Mouse (Mus musculus) neural tube, embryonic 13.5 days (tissue): ENCODE data around the gene Gba2. TPM values are rescaled to one million over a fixed set of nuclear protein-coding genes. Genes with fewer than 3 reads are reported as not detected.
"Not testable (repeated sequence)": the region's sequence is repeated elsewhere in the genome, so short reads cannot be mapped to it uniquely, and the experiment has no call there.

Experiments
- ATAC-seq: fragments of 200-750 bp; cut with Nextera tagmentation; 2 replicates; pipeline ENCODE4 v1.8.0; 2017; ENCODE audit warnings: low read depth, mild to moderate bottlenecking, moderate TSS enrichment, moderate library complexity
- H3K27ac ChIP-seq: fragments of 300-500 bp; sonication (generic); replicated peaks from 2 replicates; pipeline ENCODE4 v1.5.1; 2015; ENCODE audit warnings: moderate library complexity, mild to moderate bottlenecking, inconsistent platforms
- H3K27me3 ChIP-seq: fragments of 300-500 bp; sonication (generic); 2 replicates; pipeline ENCODE4 v1.6.1; 2015; ENCODE audit warnings: mild to moderate bottlenecking, inconsistent platforms
- H3K36me3 ChIP-seq: fragments of 300-500 bp; sonication (generic); 2 replicates; pipeline ENCODE4 v1.6.1; 2015; ENCODE audit warnings: mild to moderate bottlenecking, inconsistent platforms
- H3K4me1 ChIP-seq: fragments of 300-500 bp; sonication (generic); replicated peaks from 2 replicates; pipeline ENCODE4 v1.6.1; 2015; ENCODE audit warnings: inconsistent platforms
- H3K4me2 ChIP-seq: fragments of 300-500 bp; sonication (generic); 2 replicates; pipeline ENCODE4 v1.6.1; 2015; ENCODE audit warnings: inconsistent platforms, mild to moderate bottlenecking, moderate library complexity
- H3K4me3 ChIP-seq: fragments of 300-500 bp; sonication (generic); 2 replicates; pipeline ENCODE4 v1.5.1; 2015; ENCODE audit warnings: mild to moderate bottlenecking, inconsistent platforms
- H3K9ac ChIP-seq: fragments of 300-500 bp; sonication (generic); 2 replicates; pipeline ENCODE4 v1.6.1; 2015; ENCODE audit warnings: moderate library complexity, mild to moderate bottlenecking, inconsistent platforms
- H3K9me3 ChIP-seq: fragments of 300-500 bp; sonication (generic); 2 replicates; pipeline ENCODE4 v1.6.1; 2016; ENCODE audit warnings: inconsistent platforms
- WGBS: fragments of 180-500 bp; shearing (Covaris S2); methylation state at CpG from one replicate; pipeline ENCODE4 v1.1.7; 2015; 5-methylcytosine and 5-hydroxymethylcytosine counted together
- polyA plus RNA-seq: library from polyadenylated mRNA; unstranded; fragments of >200 nt; fragmentation: Nextera tagmentation; extraction: Ambion mirVana; gene quantifications from 2 replicates; pipeline ENCODE4 v1.2.1, GENCODE M21; 2015

Gene Gba2
- polyA plus RNA-seq: 47.8 and 50.8 TPM in 2 replicates

- peak within 1 kb of the TSS; percentile 84 for H3K27ac ChIP-seq
- H3K36me3 ChIP-seq: peaks cover 41% of the 10 kb centered on the region
- peak within 1 kb of the TSS; percentile 94 for H3K4me2 ChIP-seq
- H3K9ac ChIP-seq: peak within 1 kb of the TSS; percentile 91
- no peaks in the 10 kb centered on the region for H3K27me3 ChIP-seq
- no peaks in the 10 kb centered on the region for H3K9me3 ChIP-seq
- H3K4me1 ChIP-seq: peaks cover 53% of the 10 kb centered on the region
- H3K4me3 ChIP-seq: peak within 1 kb of the TSS; percentile 91
- ATAC-seq: peak; percentile 89
- WGBS: under 1% methylated on average over 75 of the region's 76 CpGs
Observed at GRCm38 (mm10) chr4:43578376-43579204, at the start of gene Gba2, which contains the start of gene Rgp1. Gene Gba2 (minus strand): TSS chr4:43578873. Gene Rgp1 (plus strand): TSS chr4:43578715.

GRCm38 (mm10) chr4:43620146-43620778 is 41.6 kb upstream of the Gba2 start:
- no peaks in the 10 kb centered on the region for H3K36me3 ChIP-seq
- no peak for ATAC-seq
- no peak overlapping the region for H3K4me2 ChIP-seq
- H3K27me3 ChIP-seq: no peaks in the 10 kb centered on the region
- no peak overlapping the region for H3K4me3 ChIP-seq
- H3K27ac ChIP-seq: no peak overlapping the region
- H3K4me1 ChIP-seq: no peaks in the 10 kb centered on the region
- whole genome bisulfite sequencing: 85% methylated on average over 4 of the region's 4 CpGs
- H3K9ac ChIP-seq: no peak overlapping the region
- peaks cover 6% of the 10 kb centered on the region for H3K9me3 ChIP-seq

- Histone ChIP-seq H3K4me1 (no peaks in the 10 kb centered on the region), H3K9ac (no peak overlapping the region), H3K9me3 (no peaks in the 10 kb centered on the region), H3K36me3 (no peaks in the 10 kb centered on the region), H3K27ac (no peak overlapping the region), H3K4me3 (no peak overlapping the region), H3K27me3 (no peaks in the 10 kb centered on the region), H3K4me2 (no peak overlapping the region)
- 71% methylated on average over 3 of the region's 3 CpGs for WGBS
- ATAC-seq: no peak
Observed at GRCm38 (mm10) chr4:43613060-43613730, 34.5 kb upstream of the Gba2 start.

- H3K27ac ChIP-seq: no peak overlapping the region
- WGBS: 75% methylated on average over 10 of the region's 10 CpGs
- no peak overlapping the region for H3K4me2 ChIP-seq
- ATAC-seq: no peak
- no peaks in the 10 kb centered on the region for H3K4me1 ChIP-seq
- no peak overlapping the region for H3K4me3 ChIP-seq
- H3K27me3 ChIP-seq: no peaks in the 10 kb centered on the region
- no peak overlapping the region for H3K9ac ChIP-seq
- no peaks in the 10 kb centered on the region for H3K9me3 ChIP-seq
- H3K36me3 ChIP-seq: no peaks in the 10 kb centered on the region
Observed at GRCm38 (mm10) chr4:43612534-43612933, 33.9 kb upstream of the Gba2 start.

GRCm38 (mm10) chr4:43604751-43605685 is 26.3 kb upstream of the Gba2 start:
- WGBS: 79% methylated on average over 9 of the region's 9 CpGs
- H3K36me3 ChIP-seq: no peaks in the 10 kb centered on the region
- no peak overlapping the region for H3K27ac ChIP-seq
- no peaks in the 10 kb centered on the region for H3K4me1 ChIP-seq
- H3K4me3 ChIP-seq: no peak overlapping the region
- H3K9ac ChIP-seq: no peak overlapping the region
- H3K4me2 ChIP-seq: no peak overlapping the region
- no peaks in the 10 kb centered on the region; the same call in 1 of the 2 replicates for H3K27me3 ChIP-seq
- H3K9me3 ChIP-seq: no peaks in the 10 kb centered on the region
- ATAC-seq: no peak

GRCm38 (mm10) chr4:43604099-43604498 is 25.4 kb upstream of the Gba2 start:
- no peak overlapping the region for H3K4me3 ChIP-seq
- H3K27me3 ChIP-seq: no peaks in the 10 kb centered on the region; the same call in 1 of the 2 replicates
- H3K27ac ChIP-seq: no peak overlapping the region
- no peak overlapping the region for H3K9ac ChIP-seq
- H3K36me3 ChIP-seq: no peaks in the 10 kb centered on the region
- ATAC-seq: no peak
- no peak overlapping the region for H3K4me2 ChIP-seq
- H3K9me3 ChIP-seq: no peaks in the 10 kb centered on the region
- no peaks in the 10 kb centered on the region for H3K4me1 ChIP-seq
- WGBS: 65% methylated on average over 3 of the region's 3 CpGs

- no peak for ATAC-seq
- no peak overlapping the region for H3K27ac ChIP-seq
- H3K4me2 ChIP-seq: no peak overlapping the region
- 83% methylated on average over 9 of the region's 9 CpGs for WGBS
- H3K9ac ChIP-seq: no peak overlapping the region
- H3K9me3 ChIP-seq: no peaks in the 10 kb centered on the region
- no peaks in the 10 kb centered on the region; the same call in 1 of the 2 replicates for H3K27me3 ChIP-seq
- H3K4me1 ChIP-seq: no peaks in the 10 kb centered on the region
- no peak overlapping the region for H3K4me3 ChIP-seq
- no peaks in the 10 kb centered on the region for H3K36me3 ChIP-seq
Observed at GRCm38 (mm10) chr4:43600195-43600934, 21.7 kb upstream of the Gba2 start.

- no peak overlapping the region for H3K4me3 ChIP-seq
- H3K4me1 ChIP-seq: no peaks in the 10 kb centered on the region
- no peaks in the 10 kb centered on the region for H3K9me3 ChIP-seq
- H3K27me3 ChIP-seq: no peaks in the 10 kb centered on the region; the same call in 1 of the 2 replicates
- no peak overlapping the region for H3K4me2 ChIP-seq
- no peaks in the 10 kb centered on the region for H3K36me3 ChIP-seq
- ATAC-seq: no peak
- H3K9ac ChIP-seq: no peak overlapping the region
- WGBS: 84% methylated on average over 7 of the region's 7 CpGs
- H3K27ac ChIP-seq: no peak overlapping the region
Observed at GRCm38 (mm10) chr4:43598650-43599380, 20.1 kb upstream of the Gba2 start.

- H3K4me1 ChIP-seq: no peaks in the 10 kb centered on the region
- H3K27me3 ChIP-seq: no peaks in the 10 kb centered on the region; the same call in 1 of the 2 replicates
- ATAC-seq: no peak
- no peaks in the 10 kb centered on the region for H3K9me3 ChIP-seq
- no peak overlapping the region for H3K4me3 ChIP-seq
- 87% methylated on average over 4 of the region's 4 CpGs for WGBS
- H3K9ac ChIP-seq: no peak overlapping the region
- no peak overlapping the region for H3K27ac ChIP-seq
- no peak overlapping the region for H3K4me2 ChIP-seq
- no peaks in the 10 kb centered on the region for H3K36me3 ChIP-seq
Observed at GRCm38 (mm10) chr4:43598200-43598599, 19.5 kb upstream of the Gba2 start.

GRCm38 (mm10) chr4:43596597-43596996 is 17.9 kb upstream of the Gba2 start:
- not testable (repeated sequence) for H3K4me1 ChIP-seq, ATAC-seq, H3K9me3 ChIP-seq, H3K27me3 ChIP-seq, H3K4me3 ChIP-seq, H3K9ac ChIP-seq, H3K27ac ChIP-seq, H3K4me2 ChIP-seq, H3K36me3 ChIP-seq
- 84% methylated on average over 2 of the region's 2 CpGs for WGBS
